Mouse (Mus musculus) embryonic facial prominence, embryonic 11.5 days (tissue): ENCODE results near the gene Schip1. TPM values are rescaled to one million over a fixed set of nuclear protein-coding genes. Genes with fewer than 3 reads are reported as not detected.

Source experiments
- ATAC-seq: fragments of 200-750 bp; cut with Nextera tagmentation; replicated peaks from 2 replicates; pipeline ENCODE4 v1.8.0; 2017; ENCODE audit warnings: low read depth; ENCODE audit not compliant: insufficient number of reproducible peaks, low FRiP score, low TSS enrichment
- DNase-seq: peaks from one replicate; pipeline ENCODE4 v3.0.0-alpha.2; 2015; ENCODE audit warnings: low spot score
- H3K27ac ChIP-seq: fragments of 300-500 bp; sonication (generic); replicated peaks from 2 replicates; pipeline ENCODE4 v1.5.1; 2014; ENCODE audit warnings: mild to moderate bottlenecking, low read depth, low read length, control low read depth
- H3K27me3 ChIP-seq: fragments of 300-500 bp; sonication (generic); 2 replicates; pipeline ENCODE4 v1.6.1; 2014; ENCODE audit warnings: mild to moderate bottlenecking, low read length, moderate library complexity, mixed read lengths; ENCODE audit not compliant: control insufficient read depth, insufficient read depth
- H3K36me3 ChIP-seq: fragments of 300-500 bp; sonication (generic); replicated peaks from 2 replicates; pipeline ENCODE4 v1.6.1; 2014; ENCODE audit warnings: low read depth, mild to moderate bottlenecking, low read length, moderate library complexity, mixed read lengths; ENCODE audit not compliant: control insufficient read depth, insufficient read depth
- H3K4me1 ChIP-seq: fragments of 300-500 bp; sonication (generic); 2 replicates; pipeline ENCODE4 v1.6.1; 2014; ENCODE audit warnings: low read length, mixed read lengths; ENCODE audit not compliant: control insufficient read depth, insufficient read depth
- H3K4me2 ChIP-seq: fragments of 300-500 bp; sonication (generic); 2 replicates; pipeline ENCODE4 v1.6.1; 2014; ENCODE audit warnings: low read depth, mild to moderate bottlenecking, control low read depth, low read length, moderate library complexity
- H3K4me3 ChIP-seq: fragments of 300-500 bp; sonication (generic); 2 replicates; pipeline ENCODE4 v1.5.1; 2014; ENCODE audit warnings: low read depth, low read length, control low read depth
- H3K9ac ChIP-seq: fragments of 300-500 bp; sonication (generic); replicated peaks from 2 replicates; pipeline ENCODE4 v1.6.1; 2014; ENCODE audit warnings: mild to moderate bottlenecking, control low read depth, low read length
- H3K9me3 ChIP-seq: fragments of 300-500 bp; sonication (generic); replicated peaks from 2 replicates; pipeline ENCODE4 v1.6.1; 2016; ENCODE audit warnings: mild to moderate bottlenecking, low read length, inconsistent platforms, mixed read lengths; ENCODE audit not compliant: control insufficient read depth
- WGBS: fragments of 180-500 bp; shearing (Covaris S2); extraction: QIAGEN DNeasy Blood & Tissue Kit; methylation state at CpG from one replicate; pipeline ENCODE4 v1.1.7; 2014; 5-methylcytosine and 5-hydroxymethylcytosine counted together
- polyA plus RNA-seq: library from polyadenylated mRNA; unstranded; fragments of >200 nt; fragmentation: Nextera tagmentation; extraction: Ambion mirVana; gene quantifications from 2 replicates; pipeline ENCODE4 v1.2.1, GENCODE M21; 2014

Gene Schip1
- polyA plus RNA-seq, 1 experiment from 2014 or later = 41.7 TPM

- under 1% methylated on average over 68 of the region's 68 CpGs for WGBS
- peak; percentile 59 for DNase-seq
- H3K4me2 ChIP-seq = peak overlapping the region; percentile 97
- no peaks in the 10 kb centered on the region; the same call in 1 of the 2 replicates for H3K27me3 ChIP-seq
- peak overlapping the region; percentile 60 for H3K9ac ChIP-seq
- peak overlapping the region; percentile 54 for H3K4me3 ChIP-seq
- no peaks in the 10 kb centered on the region for H3K4me1 ChIP-seq
- no peaks in the 10 kb centered on the region for H3K36me3 ChIP-seq
- H3K27ac ChIP-seq = peak overlapping the region; percentile 65; the same call in 1 of the 2 replicates
- ATAC-seq = peak; percentile 50
- no peaks in the 10 kb centered on the region for H3K9me3 ChIP-seq
These were observed 429.9 kb downstream of the Schip1 start for GRCm38 (mm10) chr3:68494296-68495095.

- 0% methylated on average over 36 of the region's 38 CpGs for WGBS
- peak overlapping the region; percentile 54 for H3K4me3 ChIP-seq
These were observed 430.6 kb downstream of the Schip1 start for GRCm38 (mm10) chr3:68495096-68495735.

GRCm38 (mm10) chr3:68495736-68496242 is 431.2 kb downstream of the Schip1 start:
- DNase-seq (peak; percentile 63), ATAC-seq (0 out of 2 replicates have a peak, but pooled peaks have one; percentile 3)
- H3K4me1 ChIP-seq = no peaks in the 10 kb centered on the region
- peak overlapping the region; percentile 54 for H3K4me3 ChIP-seq
- no peaks in the 10 kb centered on the region; the same call in 1 of the 2 replicates for H3K27me3 ChIP-seq
- H3K4me2 ChIP-seq = peak overlapping the region; percentile 97
- H3K27ac ChIP-seq = peak overlapping the region; percentile 65
- H3K36me3 ChIP-seq = no peaks in the 10 kb centered on the region
- H3K9me3 ChIP-seq = no peaks in the 10 kb centered on the region
- H3K9ac ChIP-seq = peak overlapping the region; percentile 60; the same call in 1 of the 2 replicates
- 1% methylated on average over 9 of the region's 9 CpGs for WGBS

More at GRCm38 (mm10) chr3:68495096-68495735, 430.6 kb downstream of the Schip1 start:
- Histone ChIP-seq H3K27me3 (no peaks in the 10 kb centered on the region; the same call in 1 of the 2 replicates), H3K9ac (peak overlapping the region; percentile 60), H3K9me3 (no peaks in the 10 kb centered on the region), H3K36me3 (no peaks in the 10 kb centered on the region), H3K27ac (peak overlapping the region; percentile 65), H3K4me2 (peak overlapping the region; percentile 97), H3K4me1 (no peaks in the 10 kb centered on the region)
- DNase-seq (peak; percentile 68), ATAC-seq (peak; percentile 54)

- Histone ChIP-seq H3K36me3 (no peaks in the 10 kb centered on the region), H3K9ac (no peak overlapping the region), H3K9me3 (no peaks in the 10 kb centered on the region), H3K4me1 (no peaks in the 10 kb centered on the region), H3K4me3 (peak overlapping the region; percentile 19; the same call in 1 of the 2 replicates), H3K27me3 (no peaks in the 10 kb centered on the region; the same call in 1 of the 2 replicates), H3K4me2 (peak overlapping the region; percentile 16; the same call in 1 of the 2 replicates), H3K27ac (no peak overlapping the region)
- ATAC-seq (no peak), DNase-seq (no peak)
- 50% methylated on average over 6 of the region's 6 CpGs for WGBS
These were observed 431.9 kb downstream of the Schip1 start for GRCm38 (mm10) chr3:68496513-68496912.

- no peak overlapping the region for H3K4me2 ChIP-seq
- 73% methylated on average over 6 of the region's 6 CpGs for WGBS
- no peaks in the 10 kb centered on the region for H3K4me1 ChIP-seq
- DNase-seq (no peak), ATAC-seq (no peak)
- no peaks in the 10 kb centered on the region for H3K36me3 ChIP-seq
- H3K9me3 ChIP-seq = no peaks in the 10 kb centered on the region
- no peak overlapping the region for H3K9ac ChIP-seq
- H3K27ac ChIP-seq = no peak overlapping the region
- no peak overlapping the region for H3K4me3 ChIP-seq
- H3K27me3 ChIP-seq = no peaks in the 10 kb centered on the region
These were observed 435.0 kb downstream of the Schip1 start for GRCm38 (mm10) chr3:68499532-68500152.

GRCm38 (mm10) chr3:68504838-68505237 is 440.2 kb downstream of the Schip1 start:
- Histone ChIP-seq H3K36me3 (no peaks in the 10 kb centered on the region), H3K4me2 (no peak overlapping the region), H3K27ac (no peak overlapping the region), H3K9me3 (no peaks in the 10 kb centered on the region), H3K4me3 (no peak overlapping the region), H3K27me3 (no peaks in the 10 kb centered on the region), H3K9ac (no peak overlapping the region), H3K4me1 (no peaks in the 10 kb centered on the region)
- ATAC-seq = no peak
- WGBS = 84% methylated on average over 3 of the region's 3 CpGs
- no peak for DNase-seq

- no peak overlapping the region for H3K27ac ChIP-seq
- H3K4me2 ChIP-seq = no peak overlapping the region
- no peaks in the 10 kb centered on the region for H3K4me1 ChIP-seq
- DNase-seq = no peak
- H3K36me3 ChIP-seq = no peaks in the 10 kb centered on the region
- WGBS = 63% methylated on average over 7 of the region's 7 CpGs
- no peak overlapping the region for H3K9ac ChIP-seq
- H3K27me3 ChIP-seq = no peaks in the 10 kb centered on the region
- no peak overlapping the region for H3K4me3 ChIP-seq
- ATAC-seq = no peak
- no peaks in the 10 kb centered on the region for H3K9me3 ChIP-seq
These were observed 442.2 kb downstream of the Schip1 start for GRCm38 (mm10) chr3:68506769-68507318.
